Mouse (Mus musculus) embryonic facial prominence, embryonic 12.5 days (tissue): ENCODE results near the gene Adh1. TPM values are rescaled to one million over a fixed set of nuclear protein-coding genes. Genes with fewer than 3 reads are reported as not detected.

Experiments used
- ATAC-seq: fragments of 200-750 bp; cut with Nextera tagmentation; 2 replicates; pipeline ENCODE4 v1.8.0; 2017; ENCODE audit not compliant: insufficient number of reproducible peaks, insufficient read depth, low FRiP score, low TSS enrichment
- H3K27ac ChIP-seq: fragments of 300-500 bp; sonication (generic); 2 replicates; pipeline ENCODE4 v1.5.1; 2016; ENCODE audit warnings: mild to moderate bottlenecking
- H3K27me3 ChIP-seq: fragments of 300-500 bp; sonication (generic); 2 replicates; pipeline ENCODE4 v1.6.1; 2016; ENCODE audit warnings: mild to moderate bottlenecking, moderate library complexity
- H3K36me3 ChIP-seq: fragments of 300-500 bp; sonication (generic); 2 replicates; pipeline ENCODE4 v1.6.1; 2016; ENCODE audit warnings: mild to moderate bottlenecking
- H3K4me1 ChIP-seq: fragments of 300-500 bp; sonication (generic); 2 replicates; pipeline ENCODE4 v1.6.1; 2016
- H3K4me2 ChIP-seq: fragments of 300-500 bp; sonication (generic); replicated peaks from 2 replicates; pipeline ENCODE4 v1.6.1; 2016; ENCODE audit warnings: mild to moderate bottlenecking, moderate library complexity
- H3K4me3 ChIP-seq: fragments of 300-500 bp; sonication (generic); 2 replicates; pipeline ENCODE4 v1.5.1; 2016; ENCODE audit warnings: mild to moderate bottlenecking
- H3K9ac ChIP-seq: fragments of 300-500 bp; sonication (generic); 2 replicates; pipeline ENCODE4 v1.6.1; 2016; ENCODE audit warnings: mild to moderate bottlenecking, moderate library complexity
- H3K9me3 ChIP-seq: fragments of 300-500 bp; sonication (generic); 2 replicates; pipeline ENCODE4 v1.6.1; 2016; ENCODE audit warnings: mild to moderate bottlenecking, moderate library complexity
- WGBS: fragments of 180-500 bp; shearing (Covaris S2); methylation state at CpG from one replicate; pipeline ENCODE4 v1.1.7; 2016; 5-methylcytosine and 5-hydroxymethylcytosine counted together
- polyA plus RNA-seq: library from polyadenylated mRNA; unstranded; fragments of >200 nt; fragmentation: Nextera tagmentation; extraction: Ambion mirVana; gene quantifications from 2 replicates; pipeline ENCODE4 v1.2.1, GENCODE M21; 2016

Adh1 gene
- polyA plus RNA-seq, 1 experiment from 2014 or later: 0.58 TPM

DNA sequence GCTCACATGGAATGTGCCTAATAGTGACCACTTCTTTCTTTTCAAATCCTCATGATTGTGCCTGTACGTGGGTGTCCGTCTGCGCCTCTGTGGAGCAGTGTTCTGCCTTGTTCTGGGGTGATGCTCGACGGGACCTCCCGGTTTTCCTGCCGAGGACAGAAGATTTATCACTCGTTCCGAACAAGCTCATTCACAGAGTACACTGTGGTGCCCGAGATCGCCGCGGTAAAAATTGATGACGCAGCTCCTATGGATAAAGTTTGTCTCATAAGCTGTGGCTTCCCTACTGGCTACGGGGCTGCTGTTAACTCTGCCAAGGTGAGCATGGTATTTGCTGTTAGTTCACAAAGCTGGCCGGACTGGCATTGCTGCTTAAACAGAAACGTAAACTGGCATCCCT, 64.2 kb downstream of the Adh1 start:
- Histone ChIP-seq H3K4me1 (no peaks in the 10 kb centered on the region), H3K9ac (no peak overlapping the region), H3K27me3 (no peaks in the 10 kb centered on the region), H3K4me3 (no peak overlapping the region), H3K27ac (no peak overlapping the region), H3K4me2 (no peak overlapping the region), H3K9me3 (0 out of 2 replicates have a peak, but pooled peaks cover 8% of the 10 kb centered on the region), H3K36me3 (no peaks in the 10 kb centered on the region)
- no peak for ATAC-seq
- WGBS: 94% methylated on average over 17 of the region's 17 CpGs

- Histone ChIP-seq H3K36me3 (no peaks in the 10 kb centered on the region), H3K27ac (no peak overlapping the region), H3K9ac (no peak overlapping the region), H3K4me1 (no peaks in the 10 kb centered on the region), H3K9me3 (0 out of 2 replicates have a peak, but pooled peaks cover 8% of the 10 kb centered on the region), H3K27me3 (no peaks in the 10 kb centered on the region), H3K4me2 (no peak overlapping the region), H3K4me3 (no peak overlapping the region)
- no peak for ATAC-seq
- WGBS: 90% methylated on average over 6 of the region's 6 CpGs
Observed at GRCm38 (mm10) chr3:138325466-138325865, 64.7 kb downstream of the Adh1 start.

- Histone ChIP-seq H3K9ac (no peak overlapping the region), H3K4me3 (no peak overlapping the region), H3K27me3 (no peaks in the 10 kb centered on the region), H3K27ac (no peak overlapping the region), H3K4me1 (no peaks in the 10 kb centered on the region), H3K4me2 (no peak overlapping the region), H3K36me3 (no peaks in the 10 kb centered on the region), H3K9me3 (no peaks in the 10 kb centered on the region)
- WGBS: 81% methylated on average over 8 of the region's 8 CpGs
- no peak for ATAC-seq
Observed at GRCm38 (mm10) chr3:138333910-138334309, 73.1 kb downstream of the Adh1 start.

- Histone ChIP-seq H3K36me3 (no peaks in the 10 kb centered on the region), H3K9me3 (no peaks in the 10 kb centered on the region), H3K4me2 (no peak overlapping the region), H3K4me1 (no peaks in the 10 kb centered on the region), H3K9ac (no peak overlapping the region), H3K27me3 (no peaks in the 10 kb centered on the region), H3K27ac (no peak overlapping the region), H3K4me3 (no peak overlapping the region)
- ATAC-seq: no peak
- 73% methylated on average over 4 of the region's 4 CpGs for WGBS
Observed at GRCm38 (mm10) chr3:138334320-138334719, 73.5 kb downstream of the Adh1 start.

- ATAC-seq: no peak
Observed at GRCm38 (mm10) chr3:138335566-138335965, 74.8 kb downstream of the Adh1 start.

DNA sequence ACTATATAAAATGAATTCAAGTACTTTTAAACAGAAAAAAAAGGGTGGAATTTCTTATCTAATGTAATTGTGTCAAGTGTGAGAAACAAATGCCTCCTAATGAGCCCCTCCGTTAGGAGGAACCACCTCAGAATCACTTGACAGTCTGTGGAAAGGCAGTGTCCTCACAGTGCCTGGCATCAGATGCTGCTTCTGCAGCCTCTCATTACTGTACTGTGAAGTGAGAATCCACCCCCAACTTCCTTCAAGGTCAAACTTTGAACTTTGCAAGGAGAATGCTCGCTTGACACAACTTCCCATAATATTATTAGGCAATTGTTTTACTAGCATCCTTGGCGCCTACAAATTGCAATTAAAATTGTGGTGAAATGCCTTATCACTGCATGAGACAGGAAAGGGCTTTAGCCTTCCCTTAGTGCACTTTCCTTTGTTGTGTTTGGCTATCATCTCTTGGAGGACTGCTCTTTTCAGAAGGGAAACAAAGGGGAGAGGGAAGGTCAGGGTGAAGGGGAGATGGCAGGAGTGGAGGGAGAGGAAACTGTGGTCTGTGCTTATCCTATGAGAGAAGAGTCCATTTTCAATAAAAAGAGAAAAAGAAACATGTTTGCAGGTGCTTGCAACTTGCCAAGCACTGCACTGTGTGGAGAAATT, 75.4 kb downstream of the Adh1 start:
- no peaks in the 10 kb centered on the region for H3K36me3 ChIP-seq
- no peaks in the 10 kb centered on the region for H3K4me1 ChIP-seq
- H3K9ac ChIP-seq: no peak overlapping the region
- WGBS: 57% methylated on average over 3 of the region's 3 CpGs
- H3K4me2 ChIP-seq: no peak overlapping the region
- no peak for ATAC-seq
- H3K27me3 ChIP-seq: no peaks in the 10 kb centered on the region
- no peak overlapping the region for H3K4me3 ChIP-seq
- no peak overlapping the region for H3K27ac ChIP-seq
- no peaks in the 10 kb centered on the region for H3K9me3 ChIP-seq

More at GRCm38 (mm10) chr3:138335566-138335965, 74.8 kb downstream of the Adh1 start:
- no peak overlapping the region for H3K4me2 ChIP-seq
- no peaks in the 10 kb centered on the region for H3K9me3 ChIP-seq
- H3K36me3 ChIP-seq: no peaks in the 10 kb centered on the region
- no peaks in the 10 kb centered on the region for H3K27me3 ChIP-seq
- no peak overlapping the region for H3K4me3 ChIP-seq
- H3K9ac ChIP-seq: no peak overlapping the region
- H3K4me1 ChIP-seq: no peaks in the 10 kb centered on the region
- WGBS: 95% methylated on average over 1 of the region's 1 CpGs
- H3K27ac ChIP-seq: no peak overlapping the region

Other genes with a start within 250 kb of the Adh1 start
- 0.27 and 0.47 TPM in 2 replicates for gene 1110002E22Rik, start 195.9 kb upstream of the Adh1 start, polyA plus RNA-seq
- gene Gm5105, start 193.6 kb upstream of the Adh1 start, polyA plus RNA-seq: not detected in 2 replicates
- gene Trmt10a, start 117.5 kb upstream of the Adh1 start, polyA plus RNA-seq: 14.0 and 15.2 TPM in 2 replicates
- gene Mttp, start 116.0 kb upstream of the Adh1 start, polyA plus RNA-seq: 9.7 and 10.2 TPM in 2 replicates
- 0.10 and 0.29 TPM in 2 replicates for gene 4930579F01Rik, start 67.2 kb upstream of the Adh1 start, polyA plus RNA-seq
- gene Adh7, start 43.2 kb upstream of the Adh1 start, polyA plus RNA-seq: 0.39 and 0.82 TPM in 2 replicates
- gene Adh6a, start 52.3 kb downstream of the Adh1 start, polyA plus RNA-seq: not detected in 2 replicates
- 0.29 and 0.47 TPM in 2 replicates for gene Adh6b, start 80.8 kb downstream of the Adh1 start, polyA plus RNA-seq
- gene Adh4, start 154.5 kb downstream of the Adh1 start, polyA plus RNA-seq: not detected in 2 replicates
- gene Adh5, start 182.1 kb downstream of the Adh1 start, polyA plus RNA-seq: 236 and 237 TPM in 2 replicates
- 43.9 and 46.6 TPM in 2 replicates for gene Metap1, start 228.5 kb downstream of the Adh1 start, polyA plus RNA-seq